Mouse (Mus musculus): Measurements from ENCODE around the gene Enox2. TPM values are rescaled to one million over a fixed set of nuclear protein-coding genes. Genes with fewer than 3 reads are reported as not detected.

The Enox2 gene
- polyA plus RNA-seq (2015; fragmentation: Nextera tagmentation; extraction: Ambion mirVana), result 2.6 TPM in 2 replicates

- no peaks in the 10 kb centered on the region for H3K9me3 ChIP-seq (replicated peaks)
- peak within 1 kb of the TSS; percentile 56 for H3K9ac ChIP-seq
- ATAC-seq (ENCODE audit: insufficient read depth), result peak; percentile 100
- H3K4me2 ChIP-seq, result peak within 1 kb of the TSS; percentile 61
- H3K4me3 ChIP-seq (replicated peaks), result peak within 1 kb of the TSS; percentile 65
- H3K4me1 ChIP-seq (replicated peaks), result peaks cover 4% of the 10 kb centered on the region; the same call in 1 of the 2 replicates
- H3K27me3 ChIP-seq, result no peaks in the 10 kb centered on the region
- no peaks in the 10 kb centered on the region for H3K36me3 ChIP-seq (replicated peaks)
- 22% methylated on average over 26 of the region's 26 CpGs for WGBS (ENCODE audit: insufficient replicate concordance)
- no peak within 1 kb of the TSS; the same call in 1 of the 2 replicates for H3K27ac ChIP-seq (replicated peaks)
Measured at GRCm38 (mm10) chrX:49287700-49288563, at the start of gene Enox2. TSS of gene Enox2 (minus strand) at chrX:49288259.

GRCm38 (mm10) chrX:49309496-49309895, 21.4 kb upstream of the Enox2 start:
- H3K36me3 ChIP-seq (replicated peaks), result no peaks in the 10 kb centered on the region
- H3K4me3 ChIP-seq (replicated peaks), result no peak overlapping the region
- no peaks in the 10 kb centered on the region for H3K27me3 ChIP-seq
- no peak overlapping the region for H3K27ac ChIP-seq (replicated peaks)
- no peak overlapping the region for H3K9ac ChIP-seq
- H3K9me3 ChIP-seq (replicated peaks), result no peaks in the 10 kb centered on the region
- H3K4me2 ChIP-seq, result no peak overlapping the region
- H3K4me1 ChIP-seq (replicated peaks), result no peaks in the 10 kb centered on the region
- ATAC-seq (ENCODE audit: insufficient read depth), result no peak
- 48% methylated on average over 1 of the region's 1 CpGs for WGBS (ENCODE audit: insufficient replicate concordance)

DNA sequence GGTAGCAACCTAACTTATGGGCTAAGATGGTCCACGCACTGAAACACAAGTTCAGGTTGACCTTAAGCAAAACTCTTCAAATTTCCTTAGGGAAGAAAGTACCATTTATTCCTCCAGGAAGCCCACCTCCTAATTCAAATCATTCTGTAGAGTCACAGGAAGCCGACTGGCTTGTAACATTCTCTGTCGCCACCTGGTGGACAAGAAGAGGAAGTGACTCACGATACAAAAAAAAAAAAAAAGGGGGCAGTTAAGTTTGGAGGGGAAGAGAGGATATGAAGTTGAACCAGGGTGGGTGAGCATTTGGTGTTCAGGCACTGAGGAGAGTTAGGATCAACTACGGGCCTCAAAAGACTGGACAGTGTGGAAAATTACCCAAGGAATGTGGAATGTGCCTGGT, 18.6 kb upstream of the Enox2 start:
- H3K9ac ChIP-seq, result no peak overlapping the region
- no peaks in the 10 kb centered on the region for H3K36me3 ChIP-seq (replicated peaks)
- no peak overlapping the region for H3K27ac ChIP-seq (replicated peaks)
- WGBS (ENCODE audit: insufficient replicate concordance), result 9% methylated on average over 5 of the region's 5 CpGs
- H3K4me2 ChIP-seq, result no peak overlapping the region
- no peak for ATAC-seq (ENCODE audit: insufficient read depth)
- H3K4me3 ChIP-seq (replicated peaks), result no peak overlapping the region
- H3K4me1 ChIP-seq (replicated peaks), result no peaks in the 10 kb centered on the region
- no peaks in the 10 kb centered on the region for H3K9me3 ChIP-seq (replicated peaks)
- no peaks in the 10 kb centered on the region for H3K27me3 ChIP-seq

GRCm38 (mm10) chrX:49279918-49280586, 8.0 kb downstream of the Enox2 start:
- Histone ChIP-seq H3K9ac (no peak overlapping the region), H3K27ac (replicated peaks) (no peak overlapping the region), H3K4me3 (replicated peaks) (no peak overlapping the region), H3K36me3 (replicated peaks) (no peaks in the 10 kb centered on the region), H3K4me1 (replicated peaks) (no peaks in the 10 kb centered on the region), H3K27me3 (no peaks in the 10 kb centered on the region), H3K4me2 (no peak overlapping the region), H3K9me3 (replicated peaks) (no peaks in the 10 kb centered on the region)
- 45% methylated on average over 2 of the region's 2 CpGs for WGBS (ENCODE audit: insufficient replicate concordance)
- no peak for ATAC-seq (ENCODE audit: insufficient read depth)

DNA sequence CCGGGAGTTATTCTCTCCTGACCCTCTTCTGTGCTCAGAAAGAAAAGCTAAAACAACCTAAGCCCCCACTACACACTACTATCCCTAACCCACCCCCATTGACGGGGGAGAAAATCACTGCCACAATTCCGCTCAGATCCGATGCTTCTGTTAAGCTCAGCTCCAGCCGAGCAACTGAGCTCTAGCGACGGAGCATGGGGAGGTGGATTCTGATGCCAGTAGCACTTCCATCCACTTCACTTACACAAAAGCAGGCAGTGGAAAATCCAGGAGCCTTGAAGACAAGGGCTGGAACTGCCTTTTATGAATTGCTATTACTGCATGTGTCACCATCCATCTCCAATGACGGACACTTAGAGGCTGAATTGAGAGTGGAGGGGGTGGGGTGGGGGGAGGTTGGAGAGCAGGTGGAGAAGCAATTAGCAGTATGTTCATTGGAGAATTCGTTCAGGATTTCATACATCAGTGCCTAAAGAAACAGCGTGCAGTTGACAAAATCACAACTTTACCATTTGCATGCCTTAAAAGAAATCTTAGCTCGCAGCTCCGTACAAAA, 14.5 kb downstream of the Enox2 start:
- 68% methylated on average over 12 of the region's 12 CpGs for WGBS (ENCODE audit: insufficient replicate concordance)
- H3K4me3 ChIP-seq (replicated peaks), result no peak overlapping the region
- H3K4me1 ChIP-seq (replicated peaks), result no peaks in the 10 kb centered on the region
- no peak overlapping the region for H3K27ac ChIP-seq (replicated peaks)
- no peaks in the 10 kb centered on the region for H3K36me3 ChIP-seq (replicated peaks)
- no peak overlapping the region for H3K4me2 ChIP-seq
- no peak for ATAC-seq (ENCODE audit: insufficient read depth)
- H3K9ac ChIP-seq, result no peak overlapping the region
- H3K27me3 ChIP-seq, result no peaks in the 10 kb centered on the region
- no peaks in the 10 kb centered on the region for H3K9me3 ChIP-seq (replicated peaks)

GRCm38 (mm10) chrX:49250816-49251215, 37.2 kb downstream of the Enox2 start:
- Histone ChIP-seq H3K9ac (no peak overlapping the region), H3K4me1 (replicated peaks) (no peaks in the 10 kb centered on the region), H3K36me3 (replicated peaks) (no peaks in the 10 kb centered on the region), H3K4me3 (replicated peaks) (no peak overlapping the region), H3K4me2 (no peak overlapping the region), H3K27ac (replicated peaks) (no peak overlapping the region), H3K9me3 (replicated peaks) (no peaks in the 10 kb centered on the region), H3K27me3 (no peaks in the 10 kb centered on the region)
- ATAC-seq (ENCODE audit: insufficient read depth), result no peak
- 62% methylated on average over 4 of the region's 4 CpGs for WGBS (ENCODE audit: insufficient replicate concordance)

- no peak overlapping the region for H3K4me2 ChIP-seq
- no peaks in the 10 kb centered on the region for H3K9me3 ChIP-seq (replicated peaks)
- no peaks in the 10 kb centered on the region for H3K27me3 ChIP-seq
- no peak for ATAC-seq (ENCODE audit: insufficient read depth)
- H3K27ac ChIP-seq (replicated peaks), result no peak overlapping the region
- H3K36me3 ChIP-seq (replicated peaks), result no peaks in the 10 kb centered on the region
- no peaks in the 10 kb centered on the region for H3K4me1 ChIP-seq (replicated peaks)
- 69% methylated on average over 1 of the region's 1 CpGs for WGBS (ENCODE audit: insufficient replicate concordance)
- no peak overlapping the region for H3K9ac ChIP-seq
- no peak overlapping the region for H3K4me3 ChIP-seq (replicated peaks)
Measured at GRCm38 (mm10) chrX:49225792-49226426, 62.1 kb downstream of the Enox2 start.

DNA sequence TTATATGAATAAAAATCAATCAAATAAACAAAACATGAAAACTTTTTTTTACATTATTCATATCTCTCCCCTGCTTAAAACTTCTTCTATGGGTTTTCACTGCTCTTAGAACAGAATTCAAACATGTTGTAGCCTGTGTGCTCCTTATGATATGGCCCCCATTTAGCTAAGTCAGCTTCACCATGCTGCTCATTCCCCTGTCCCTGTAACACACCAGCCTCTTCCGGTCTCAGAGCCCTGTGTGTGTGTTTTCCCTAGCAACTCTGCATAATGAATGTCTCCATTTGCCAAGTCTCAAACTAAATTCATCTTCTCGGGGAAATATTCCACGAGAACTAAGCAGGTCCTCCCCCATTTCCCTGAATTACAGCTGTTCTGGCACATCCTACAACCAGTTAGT, 71.6 kb downstream of the Enox2 start:
- Histone ChIP-seq H3K9ac (no peak overlapping the region), H3K4me1 (replicated peaks) (no peaks in the 10 kb centered on the region), H3K9me3 (replicated peaks) (no peaks in the 10 kb centered on the region), H3K27me3 (no peaks in the 10 kb centered on the region), H3K4me2 (no peak overlapping the region), H3K4me3 (replicated peaks) (no peak overlapping the region), H3K27ac (replicated peaks) (no peak overlapping the region), H3K36me3 (replicated peaks) (no peaks in the 10 kb centered on the region)
- no peak for ATAC-seq (ENCODE audit: insufficient read depth)
- 65% methylated on average over 3 of the region's 3 CpGs for WGBS (ENCODE audit: insufficient replicate concordance)

GRCm38 (mm10) chrX:49196386-49196785, 91.7 kb downstream of the Enox2 start:
- Histone ChIP-seq H3K27me3 (no peaks in the 10 kb centered on the region), H3K27ac (replicated peaks) (no peak overlapping the region), H3K4me2 (no peak overlapping the region), H3K36me3 (replicated peaks) (no peaks in the 10 kb centered on the region), H3K4me1 (replicated peaks) (no peaks in the 10 kb centered on the region), H3K9me3 (replicated peaks) (no peaks in the 10 kb centered on the region), H3K4me3 (replicated peaks) (no peak overlapping the region), H3K9ac (no peak overlapping the region)
- 58% methylated on average over 4 of the region's 4 CpGs for WGBS (ENCODE audit: insufficient replicate concordance)
- ATAC-seq (ENCODE audit: insufficient read depth), result no peak

- H3K27me3 ChIP-seq, result no peaks in the 10 kb centered on the region
- no peak overlapping the region for H3K27ac ChIP-seq (replicated peaks)
- no peak for ATAC-seq (ENCODE audit: insufficient read depth)
- no peaks in the 10 kb centered on the region for H3K4me1 ChIP-seq (replicated peaks)
- no peak overlapping the region for H3K9ac ChIP-seq
- H3K4me3 ChIP-seq (replicated peaks), result no peak overlapping the region
- 49% methylated on average over 3 of the region's 3 CpGs for WGBS (ENCODE audit: insufficient replicate concordance)
- H3K4me2 ChIP-seq, result no peak overlapping the region
- no peaks in the 10 kb centered on the region for H3K9me3 ChIP-seq (replicated peaks)
- no peaks in the 10 kb centered on the region for H3K36me3 ChIP-seq (replicated peaks)
Measured at GRCm38 (mm10) chrX:49181136-49181535, 106.9 kb downstream of the Enox2 start.

DNA sequence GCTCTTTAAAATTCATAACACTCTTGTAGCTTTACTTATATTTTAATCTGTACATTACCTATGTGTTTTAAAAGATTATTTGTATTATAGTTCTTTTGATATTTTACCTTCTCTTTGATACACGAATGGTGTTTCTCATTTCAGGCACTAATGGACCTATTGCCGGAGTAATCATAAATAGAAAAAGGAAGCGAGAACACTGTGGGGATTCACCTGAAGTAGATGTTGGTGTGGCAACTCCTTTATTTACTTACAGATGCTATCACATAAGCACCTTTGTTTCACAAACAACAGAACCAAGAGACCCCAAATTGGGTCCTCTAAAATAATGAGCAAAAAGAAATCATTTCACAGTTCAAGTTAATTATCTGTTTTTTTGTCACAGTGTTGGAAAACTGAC, 109.4 kb downstream of the Enox2 start:
- Histone ChIP-seq H3K27me3 (no peaks in the 10 kb centered on the region), H3K27ac (replicated peaks) (no peak overlapping the region), H3K9me3 (replicated peaks) (no peaks in the 10 kb centered on the region), H3K36me3 (replicated peaks) (no peaks in the 10 kb centered on the region), H3K4me1 (replicated peaks) (no peaks in the 10 kb centered on the region), H3K4me3 (replicated peaks) (no peak overlapping the region), H3K4me2 (no peak overlapping the region), H3K9ac (no peak overlapping the region)
- no peak for ATAC-seq (ENCODE audit: insufficient read depth)
- WGBS (ENCODE audit: insufficient replicate concordance), result 61% methylated on average over 3 of the region's 3 CpGs
